Mouse (Mus musculus): Measurements from ENCODE around the gene Tas2r107.

Gene Tas2r107

DNA sequence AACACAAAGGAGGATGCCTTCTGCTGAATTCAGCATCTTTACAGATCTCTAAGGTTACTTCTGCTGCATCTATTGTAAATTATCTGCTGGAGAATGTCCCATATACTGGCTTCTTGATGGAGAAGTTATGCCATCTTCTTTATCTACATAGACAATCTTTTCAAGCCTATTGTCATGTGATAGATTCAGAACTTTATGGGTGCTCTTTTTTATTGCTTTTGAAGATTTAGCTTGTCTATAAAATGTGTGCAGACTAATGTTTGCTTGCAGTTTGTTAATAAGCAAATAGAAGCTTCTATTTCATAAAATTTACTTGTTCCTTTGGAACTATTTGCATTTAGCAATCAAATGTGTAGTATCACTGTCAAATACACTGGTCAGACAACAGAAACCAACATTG lies at the start of gene Tas2r107:
Tas2r107 (minus strand) TSS at position 101 of the 400 bp plus-strand sequence.
- DNase-seq (ENCODE audit: low read depth, low spot score) = no peak

DNA sequence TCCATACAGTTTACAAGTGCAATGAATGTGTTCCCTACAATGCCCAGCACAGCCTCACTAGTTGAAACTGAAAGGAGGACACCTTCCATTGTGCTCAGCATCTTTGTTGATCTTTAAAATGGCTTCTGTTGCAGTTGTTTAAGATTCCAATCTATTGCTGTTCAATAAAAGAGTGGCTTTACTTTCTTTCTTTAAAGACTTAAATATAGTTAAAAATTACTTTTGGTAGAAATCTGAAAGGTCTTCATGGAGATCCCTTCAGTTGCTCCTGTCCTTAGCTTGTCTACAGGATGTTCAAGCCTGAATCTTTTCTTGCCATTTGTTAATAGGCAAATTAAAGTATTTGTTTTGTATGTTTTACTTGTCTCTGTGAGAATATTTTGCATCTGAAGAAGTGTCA lies 30.0 kb upstream of the Tas2r107 start, which contains the start of gene Tas2r114:
Tas2r114 (minus strand) TSS at position 101 of the 400 bp plus-strand sequence.
- DNase-seq (ENCODE audit: low read depth, low spot score) = no peak

DNA sequence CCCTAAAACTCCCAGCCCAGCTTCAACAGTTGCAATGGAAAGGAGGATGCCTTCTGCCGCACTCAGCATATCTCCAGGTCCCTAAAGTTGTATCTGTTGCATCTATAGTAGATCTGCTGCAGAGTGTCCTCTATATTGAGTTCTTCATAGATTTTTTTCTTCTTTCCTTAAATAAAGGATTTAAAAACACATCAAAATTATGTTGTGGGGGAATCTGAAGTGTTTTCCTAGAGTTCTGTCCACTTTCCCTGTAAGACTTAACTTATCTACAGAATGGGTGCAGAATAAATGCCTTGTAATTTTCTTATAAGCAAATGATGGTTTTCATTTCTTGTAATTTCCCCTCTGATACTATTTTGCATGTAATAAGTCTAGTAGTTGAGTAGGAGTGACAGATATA lies 27.4 kb upstream of the Tas2r107 start, which contains the start of gene Tas2r105:
Tas2r105 (minus strand) TSS at position 101 of the 400 bp plus-strand sequence.
- no peak for DNase-seq (ENCODE audit: low read depth, low spot score)

DNA sequence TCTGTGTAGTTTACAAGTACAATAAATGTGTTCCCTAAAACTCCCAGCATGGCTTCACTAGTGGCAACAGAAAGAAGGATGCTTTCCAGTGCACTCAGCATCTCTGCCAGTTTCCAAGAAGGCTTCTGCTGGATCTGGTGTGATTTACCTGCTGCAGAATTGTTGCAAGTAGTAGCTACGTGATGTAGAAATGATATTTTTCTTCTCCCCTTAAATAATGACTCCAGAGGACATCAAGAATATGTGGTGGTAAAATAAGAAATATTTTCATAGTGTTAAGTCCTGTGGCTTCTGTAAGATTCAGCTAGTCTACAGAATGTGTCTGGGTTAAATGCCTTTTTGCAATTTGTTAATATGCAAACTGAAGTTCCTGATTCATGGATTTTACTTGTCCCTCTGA lies 25.7 kb upstream of the Tas2r107 start, which contains the start of gene Tas2r104:
Tas2r104 (minus strand) TSS at position 101 of the 400 bp plus-strand sequence.
- DNase-seq (ENCODE audit: low read depth, low spot score) = no peak

DNA sequence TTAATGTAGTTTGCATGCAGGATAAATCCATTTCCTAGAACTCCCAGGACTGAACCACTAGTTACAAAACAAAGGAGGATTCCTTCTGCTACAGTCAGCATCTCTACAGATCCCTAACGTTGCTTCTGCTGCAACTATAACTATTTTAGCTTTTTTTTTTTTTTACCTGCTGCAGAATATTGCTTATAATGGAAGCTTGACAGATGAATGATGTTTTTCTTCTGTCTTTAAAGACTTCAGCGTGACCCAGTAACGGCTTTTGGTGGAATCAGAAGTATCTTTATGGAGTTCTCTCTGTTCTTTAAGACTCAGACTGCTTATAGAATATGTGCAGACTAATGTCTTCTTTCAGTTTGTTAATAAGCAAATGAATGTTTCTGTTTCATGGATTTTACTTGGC lies 18.8 kb upstream of the Tas2r107 start, which contains the start of gene Tas2r106:
Tas2r106 (minus strand) TSS at position 101 of the 400 bp plus-strand sequence.
- no peak for DNase-seq (ENCODE audit: low read depth, low spot score)

DNA sequence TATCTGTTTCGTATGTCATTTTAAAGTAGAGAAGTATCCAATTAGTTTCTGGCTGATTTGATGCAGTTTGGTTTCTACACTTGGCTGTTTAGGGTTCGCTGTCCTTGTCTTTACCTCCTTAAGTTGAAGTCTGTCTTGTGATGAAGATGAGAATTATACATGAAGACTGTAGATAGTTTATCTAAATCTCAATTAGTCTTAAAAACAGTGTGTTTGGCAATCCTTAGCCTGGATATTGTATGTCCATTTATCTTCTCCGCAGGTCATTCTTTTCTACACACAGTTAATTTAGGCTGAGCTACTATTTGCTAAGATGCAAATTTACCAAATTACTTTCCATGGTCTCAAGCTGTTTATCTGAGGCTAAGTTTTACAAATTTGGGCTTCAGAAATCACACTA lies 29.1 kb downstream of the Tas2r107 start, which contains the start of gene Tas2r130:
Tas2r130 (minus strand) TSS at position 101 of the 400 bp plus-strand sequence.
- no peak for DNase-seq (ENCODE audit: low read depth, low spot score)

DNA sequence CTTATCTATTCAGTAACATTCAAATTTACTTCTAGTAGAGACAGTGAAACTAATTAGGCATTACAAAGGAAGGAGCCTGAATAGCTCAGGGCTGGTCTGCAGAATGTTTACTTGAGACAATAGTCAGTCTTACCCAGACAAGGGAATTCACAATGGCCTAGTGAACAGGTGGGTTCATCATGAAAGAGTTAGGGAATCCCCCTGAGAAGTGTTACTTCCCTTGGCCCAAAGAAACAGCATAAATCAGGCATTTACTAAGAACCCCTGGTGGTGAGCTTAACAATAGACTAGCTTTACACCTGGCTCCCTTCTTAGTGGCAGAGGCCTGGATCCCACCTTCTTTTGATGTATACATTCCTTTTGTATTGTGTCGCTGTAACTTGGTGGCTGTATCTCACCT lies 50.0 kb downstream of the Tas2r107 start:
- DNase-seq (ENCODE audit: low read depth, low spot score) = peak; percentile 98

All from ES-CJ7 (cell line).